Mouse (Mus musculus): Measurements from ENCODE around the gene Dgat2. TPM values are rescaled to one million over a fixed set of nuclear protein-coding genes. Genes with fewer than 3 reads are reported as not detected.
A peak's percentile ranks its signal among the peaks of the same experiment; 100 is the strongest.

Dgat2 gene
- polyA plus RNA-seq, 1 experiment from 2014 or later = 15.1 TPM

- Histone ChIP-seq H3K4me1 (no peaks in the 10 kb centered on the region), H3K27ac (replicated peaks) (no peak overlapping the region), H3K9ac (replicated peaks) (no peak overlapping the region), H3K4me3 (no peak overlapping the region), H3K27me3 (0 out of 2 replicates have a peak, but pooled peaks cover 3% of the 10 kb centered on the region), H3K9me3 (no peaks in the 10 kb centered on the region), H3K36me3 (no peaks in the 10 kb centered on the region), H3K4me2 (replicated peaks) (no peak overlapping the region)
- no peak for ATAC-seq (replicated peaks)
- WGBS = 87% methylated on average over 6 of the region's 6 CpGs
Observed at GRCm38 (mm10) chr7:99188630-99189029, 6.1 kb upstream of the Dgat2 start.

DNA sequence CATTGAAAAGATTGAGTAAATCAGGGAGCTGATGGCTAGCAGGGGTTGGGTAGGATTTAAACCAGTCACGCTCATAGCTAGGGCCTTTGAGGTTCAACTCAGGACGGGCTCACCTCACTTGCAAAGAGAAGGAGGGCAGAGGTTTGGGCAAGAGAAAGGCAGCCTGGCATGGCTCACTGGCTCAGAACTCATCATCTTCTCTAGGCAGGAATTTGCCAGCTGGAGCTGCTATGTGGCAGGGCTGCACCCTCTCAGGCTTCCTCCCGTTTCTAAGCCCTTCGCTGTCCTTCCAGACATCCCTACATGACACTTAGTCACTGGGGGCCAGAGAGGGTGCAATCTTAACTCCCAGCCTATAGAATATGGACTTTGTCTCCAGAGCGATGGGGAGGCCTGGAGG is 4.9 kb upstream of the Dgat2 start:
- H3K9ac ChIP-seq (replicated peaks) = no peak overlapping the region
- no peak overlapping the region for H3K4me2 ChIP-seq (replicated peaks)
- no peak for ATAC-seq (replicated peaks)
- 77% methylated on average over 5 of the region's 5 CpGs for WGBS
- no peaks in the 10 kb centered on the region for H3K36me3 ChIP-seq
- no peaks in the 10 kb centered on the region for H3K9me3 ChIP-seq
- no peak overlapping the region for H3K27ac ChIP-seq (replicated peaks)
- no peaks in the 10 kb centered on the region for H3K4me1 ChIP-seq
- H3K27me3 ChIP-seq = 0 out of 2 replicates have a peak, but pooled peaks cover 5% of the 10 kb centered on the region
- no peak overlapping the region for H3K4me3 ChIP-seq

DNA sequence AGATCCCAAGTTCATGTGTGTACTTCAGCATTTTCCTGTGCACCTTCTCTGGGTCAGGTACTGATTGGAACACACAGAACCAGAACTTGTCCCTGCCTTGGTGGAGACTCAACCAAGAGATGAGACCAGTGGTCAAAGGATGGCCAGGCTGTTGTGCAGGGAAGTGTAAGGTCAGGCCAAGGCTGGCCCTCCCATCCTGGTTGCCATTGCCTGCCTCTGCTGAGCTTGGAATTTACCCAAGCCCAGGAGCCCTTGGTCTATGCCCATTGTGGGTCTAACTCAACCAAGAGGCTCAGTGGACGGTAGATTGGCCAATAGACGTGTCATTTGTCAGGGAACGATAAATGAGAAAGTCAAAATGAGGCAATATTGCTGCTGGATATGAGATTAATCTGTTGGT is 2.9 kb upstream of the Dgat2 start:
- Histone ChIP-seq H3K4me3 (no peak overlapping the region), H3K36me3 (no peaks in the 10 kb centered on the region), H3K9me3 (no peaks in the 10 kb centered on the region), H3K4me2 (replicated peaks) (no peak overlapping the region), H3K4me1 (peaks cover 5% of the 10 kb centered on the region), H3K9ac (replicated peaks) (no peak overlapping the region), H3K27ac (replicated peaks) (no peak overlapping the region), H3K27me3 (0 out of 2 replicates have a peak, but pooled peaks cover 5% of the 10 kb centered on the region)
- no peak for ATAC-seq (replicated peaks)
- WGBS = 83% methylated on average over 3 of the region's 3 CpGs

GRCm38 (mm10) chr7:99183751-99184150 is 1.2 kb upstream of the Dgat2 start:
- 0 out of 2 replicates have a peak, but pooled peaks cover 5% of the 10 kb centered on the region for H3K27me3 ChIP-seq
- H3K4me1 ChIP-seq = peaks cover 5% of the 10 kb centered on the region
- no peak overlapping the region; the same call in 1 of the 2 replicates for H3K4me2 ChIP-seq (replicated peaks)
- no peaks in the 10 kb centered on the region for H3K36me3 ChIP-seq
- H3K9me3 ChIP-seq = no peaks in the 10 kb centered on the region
- H3K9ac ChIP-seq (replicated peaks) = no peak overlapping the region
- 74% methylated on average over 6 of the region's 6 CpGs for WGBS
- no peak overlapping the region for H3K4me3 ChIP-seq
- no peak for ATAC-seq (replicated peaks)
- H3K27ac ChIP-seq (replicated peaks) = no peak overlapping the region

DNA sequence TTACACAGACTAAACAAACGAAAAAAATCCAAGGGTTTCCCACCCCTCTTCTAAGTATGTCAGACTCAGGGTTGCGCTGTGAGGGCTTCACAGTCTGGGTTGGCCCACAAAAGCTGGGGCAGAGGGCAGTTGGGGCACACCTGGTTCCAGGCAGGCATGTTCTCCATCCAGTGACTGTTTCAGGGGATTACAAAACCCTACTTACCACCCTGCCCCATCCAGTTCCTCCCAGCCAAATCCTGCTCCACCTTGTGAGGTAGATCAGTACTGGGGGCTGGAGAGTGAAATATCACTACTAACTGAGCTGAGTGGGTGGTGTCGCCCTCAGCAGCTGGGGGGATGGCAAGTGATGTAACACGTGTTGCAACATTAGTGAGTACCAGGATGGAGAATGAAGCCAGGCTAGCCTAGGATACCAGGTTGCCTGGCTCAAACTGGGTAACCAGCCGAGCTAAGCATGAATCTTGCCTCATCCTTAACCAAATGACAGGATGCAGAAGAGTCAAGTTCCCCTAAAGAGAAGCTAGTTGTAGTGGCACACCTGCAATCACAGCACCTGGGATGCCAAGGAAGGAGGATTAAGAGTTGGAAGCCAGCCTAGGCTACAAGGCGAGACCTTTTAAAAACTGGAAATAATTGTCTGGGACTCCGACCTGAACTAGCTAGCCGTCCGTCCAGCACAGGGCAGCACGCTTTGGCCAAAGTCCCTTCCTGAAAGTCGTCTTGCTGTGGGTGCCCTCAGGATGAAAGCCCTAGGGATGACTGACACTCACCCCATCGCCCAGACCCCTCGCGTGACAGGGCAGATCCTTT is 694 bp downstream of the Dgat2 start:
- Histone ChIP-seq H3K27ac (replicated peaks) (no peak overlapping the region), H3K4me3 (peak overlapping the region; percentile 57), H3K9me3 (no peaks in the 10 kb centered on the region), H3K36me3 (no peaks in the 10 kb centered on the region), H3K9ac (replicated peaks) (peak overlapping the region; percentile 69), H3K27me3 (0 out of 2 replicates have a peak, but pooled peaks cover 5% of the 10 kb centered on the region), H3K4me1 (peaks cover 5% of the 10 kb centered on the region), H3K4me2 (replicated peaks) (peak overlapping the region; percentile 88)
- ATAC-seq (replicated peaks) = no peak
- 23% methylated on average over 14 of the region's 14 CpGs for WGBS

- no peak overlapping the region for H3K4me3 ChIP-seq
- H3K9ac ChIP-seq (replicated peaks) = no peak overlapping the region
- no peaks in the 10 kb centered on the region for H3K36me3 ChIP-seq
- WGBS = 96% methylated on average over 1 of the region's 1 CpGs
- H3K27ac ChIP-seq (replicated peaks) = no peak overlapping the region
- ATAC-seq (replicated peaks) = no peak
- peaks cover 5% of the 10 kb centered on the region for H3K4me1 ChIP-seq
- no peaks in the 10 kb centered on the region for H3K9me3 ChIP-seq
- H3K27me3 ChIP-seq = 0 out of 2 replicates have a peak, but pooled peaks cover 5% of the 10 kb centered on the region
- H3K4me2 ChIP-seq (replicated peaks) = no peak overlapping the region
Observed at GRCm38 (mm10) chr7:99180162-99180561, 2.4 kb downstream of the Dgat2 start.

- 93% methylated on average over 9 of the region's 9 CpGs for WGBS
- Histone ChIP-seq H3K4me2 (replicated peaks) (no peak overlapping the region), H3K9ac (replicated peaks) (no peak overlapping the region), H3K27me3 (0 out of 2 replicates have a peak, but pooled peaks cover 5% of the 10 kb centered on the region), H3K4me1 (peaks cover 5% of the 10 kb centered on the region), H3K9me3 (no peaks in the 10 kb centered on the region), H3K36me3 (no peaks in the 10 kb centered on the region), H3K27ac (replicated peaks) (no peak overlapping the region), H3K4me3 (no peak overlapping the region)
- no peak for ATAC-seq (replicated peaks)
Observed at GRCm38 (mm10) chr7:99179271-99179670, 3.2 kb downstream of the Dgat2 start.

- Histone ChIP-seq H3K4me2 (replicated peaks) (no peak overlapping the region), H3K9me3 (no peaks in the 10 kb centered on the region), H3K4me3 (no peak overlapping the region), H3K9ac (replicated peaks) (no peak overlapping the region), H3K27ac (replicated peaks) (no peak overlapping the region), H3K4me1 (peaks cover 5% of the 10 kb centered on the region), H3K27me3 (no peaks in the 10 kb centered on the region), H3K36me3 (no peaks in the 10 kb centered on the region)
- no peak for ATAC-seq (replicated peaks)
- whole genome bisulfite sequencing = 78% methylated on average over 5 of the region's 5 CpGs
Observed at GRCm38 (mm10) chr7:99177386-99177785, 5.1 kb downstream of the Dgat2 start.

DNA sequence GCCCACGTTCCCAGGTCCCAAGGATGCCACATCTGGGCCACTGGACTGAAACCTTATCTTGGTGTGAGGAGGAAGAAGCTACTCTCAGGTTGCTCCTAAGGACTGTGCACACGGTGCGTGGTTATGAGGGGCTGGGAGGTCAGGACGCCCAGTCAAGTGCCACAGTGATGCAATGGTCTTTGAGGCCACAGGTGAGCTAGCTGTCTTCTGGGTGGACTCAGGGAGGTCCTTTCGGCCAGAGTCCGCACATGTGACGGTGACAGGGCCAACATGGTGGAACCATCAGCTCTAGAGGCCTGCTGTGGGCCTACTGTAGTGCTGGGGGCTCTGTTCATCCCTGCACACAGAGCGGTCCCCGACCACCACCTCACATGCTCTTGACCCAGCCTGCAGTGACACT is 6.9 kb downstream of the Dgat2 start:
- H3K9me3 ChIP-seq = no peaks in the 10 kb centered on the region
- 95% methylated on average over 9 of the region's 9 CpGs for WGBS
- no peaks in the 10 kb centered on the region for H3K4me1 ChIP-seq
- H3K9ac ChIP-seq (replicated peaks) = no peak overlapping the region
- H3K27ac ChIP-seq (replicated peaks) = no peak overlapping the region
- H3K4me2 ChIP-seq (replicated peaks) = no peak overlapping the region
- no peak for ATAC-seq (replicated peaks)
- no peaks in the 10 kb centered on the region for H3K36me3 ChIP-seq
- no peaks in the 10 kb centered on the region for H3K27me3 ChIP-seq
- H3K4me3 ChIP-seq = no peak overlapping the region

GRCm38 (mm10) chr7:99175118-99175517 is 7.4 kb downstream of the Dgat2 start:
- H3K4me2 ChIP-seq (replicated peaks) = no peak overlapping the region
- H3K4me3 ChIP-seq = no peak overlapping the region
- H3K27ac ChIP-seq (replicated peaks) = no peak overlapping the region
- H3K27me3 ChIP-seq = no peaks in the 10 kb centered on the region
- H3K36me3 ChIP-seq = no peaks in the 10 kb centered on the region
- no peak for ATAC-seq (replicated peaks)
- WGBS = 88% methylated on average over 11 of the region's 11 CpGs
- H3K9ac ChIP-seq (replicated peaks) = no peak overlapping the region
- no peaks in the 10 kb centered on the region for H3K9me3 ChIP-seq
- H3K4me1 ChIP-seq = no peaks in the 10 kb centered on the region

DNA sequence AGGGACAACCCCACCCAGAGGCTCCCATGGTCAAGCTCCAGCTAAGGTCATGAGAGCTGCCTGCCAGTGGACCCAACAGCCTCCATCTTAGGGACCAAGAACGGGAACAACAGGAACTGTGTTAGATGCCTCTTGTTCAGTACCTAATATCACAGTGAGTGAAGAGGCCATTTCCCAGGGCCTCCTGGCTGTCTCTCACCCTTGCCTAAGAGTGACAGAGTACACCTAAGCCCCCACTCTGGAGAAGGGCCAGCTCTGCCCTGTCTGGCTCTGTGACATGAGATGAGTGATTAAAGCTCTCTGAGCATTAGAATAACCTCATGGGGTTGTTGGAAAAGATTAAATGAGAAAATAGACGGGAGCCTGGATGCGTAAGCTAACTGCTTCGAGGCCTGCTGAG is 8.5 kb downstream of the Dgat2 start:
- Histone ChIP-seq H3K9ac (replicated peaks) (no peak overlapping the region), H3K4me2 (replicated peaks) (no peak overlapping the region), H3K4me1 (no peaks in the 10 kb centered on the region), H3K4me3 (no peak overlapping the region), H3K27ac (replicated peaks) (no peak overlapping the region), H3K9me3 (no peaks in the 10 kb centered on the region), H3K27me3 (no peaks in the 10 kb centered on the region), H3K36me3 (no peaks in the 10 kb centered on the region)
- ATAC-seq (replicated peaks) = no peak
- WGBS = 86% methylated on average over 4 of the region's 4 CpGs

- ATAC-seq (replicated peaks) = no peak
- no peaks in the 10 kb centered on the region for H3K9me3 ChIP-seq
- H3K36me3 ChIP-seq = no peaks in the 10 kb centered on the region
- H3K4me1 ChIP-seq = no peaks in the 10 kb centered on the region
- H3K27me3 ChIP-seq = no peaks in the 10 kb centered on the region
- no peak overlapping the region for H3K4me2 ChIP-seq (replicated peaks)
- no peak overlapping the region for H3K27ac ChIP-seq (replicated peaks)
- WGBS = 78% methylated on average over 6 of the region's 6 CpGs
- no peak overlapping the region for H3K4me3 ChIP-seq
- no peak overlapping the region for H3K9ac ChIP-seq (replicated peaks)
Observed at GRCm38 (mm10) chr7:99172898-99173297, 9.6 kb downstream of the Dgat2 start.
